Mouse (Mus musculus) forebrain, embryonic 11.5 days (tissue): ENCODE data around the gene Casd1. TPM values are rescaled to one million over a fixed set of nuclear protein-coding genes. Genes with fewer than 3 reads are reported as not detected.

Source experiments
- ATAC-seq: fragments of 200-750 bp; cut with Nextera tagmentation; replicated peaks from 2 replicates; pipeline ENCODE4 v1.8.0; 2017; ENCODE audit warnings: moderate TSS enrichment; ENCODE audit not compliant: low FRiP score
- DNase-seq: peaks from one replicate; pipeline ENCODE4 v3.0.0-alpha.2; 2017; ENCODE audit warnings: low spot score
- H3K27ac ChIP-seq: fragments of 300-500 bp; sonication (generic); 2 replicates; pipeline ENCODE4 v1.5.1; 2014; ENCODE audit warnings: low read depth, low read length
- H3K27me3 ChIP-seq: fragments of 300-500 bp; sonication (generic); 2 replicates; pipeline ENCODE4 v1.6.1; 2014; ENCODE audit warnings: mild to moderate bottlenecking, low read length, mixed read lengths; ENCODE audit not compliant: control insufficient read depth, insufficient read depth
- H3K36me3 ChIP-seq: fragments of 300-500 bp; sonication (generic); 2 replicates; pipeline ENCODE4 v1.6.1; 2014; ENCODE audit warnings: mild to moderate bottlenecking, low read length, moderate library complexity, mixed read lengths; ENCODE audit not compliant: control insufficient read depth, insufficient read depth
- H3K4me1 ChIP-seq: fragments of 300-500 bp; sonication (generic); replicated peaks from 2 replicates; pipeline ENCODE4 v1.6.1; 2014; ENCODE audit warnings: low read length, mixed read lengths; ENCODE audit not compliant: control insufficient read depth, insufficient read depth
- H3K4me2 ChIP-seq: fragments of 300-500 bp; sonication (generic); 2 replicates; pipeline ENCODE4 v1.6.1; 2014; ENCODE audit warnings: low read depth, mild to moderate bottlenecking, low read length, moderate library complexity, mixed read lengths; ENCODE audit not compliant: severe bottlenecking
- H3K4me3 ChIP-seq: fragments of 300-500 bp; sonication (generic); 2 replicates; pipeline ENCODE4 v1.5.1; 2014; ENCODE audit warnings: low read depth, low read length
- H3K9ac ChIP-seq: fragments of 300-500 bp; sonication (generic); 2 replicates; pipeline ENCODE4 v1.6.1; 2014; ENCODE audit warnings: low read length
- H3K9me3 ChIP-seq: fragments of 300-500 bp; sonication (generic); 2 replicates; pipeline ENCODE4 v1.6.1; 2016; ENCODE audit warnings: low read length, mixed read lengths; ENCODE audit not compliant: control insufficient read depth
- WGBS: fragments of 180-500 bp; shearing (Covaris S2); extraction: QIAGEN DNeasy Blood & Tissue Kit; methylation state at CpG from one replicate; pipeline ENCODE4 v1.1.7; 2014; 5-methylcytosine and 5-hydroxymethylcytosine counted together
- polyA plus RNA-seq: library from polyadenylated mRNA; unstranded; fragments of >200 nt; fragmentation: Nextera tagmentation; extraction: Ambion mirVana; gene quantifications from 2 replicates; pipeline ENCODE4 v1.2.1, GENCODE M21; 2014

The Casd1 gene
- polyA plus RNA-seq, 1 experiment from 2014 or later, result 42.1 TPM

- H3K4me2 ChIP-seq, result peak overlapping the region; percentile 93
- no peaks in the 10 kb centered on the region for H3K9me3 ChIP-seq
- 8% methylated on average over 24 of the region's 58 CpGs for WGBS
- H3K9ac ChIP-seq, result peak overlapping the region; percentile 95
- H3K27me3 ChIP-seq, result no peaks in the 10 kb centered on the region
- ATAC-seq (peak; percentile 52), DNase-seq (peak; percentile 72)
- H3K4me1 ChIP-seq, result peaks cover 8% of the 10 kb centered on the region
- peak overlapping the region; percentile 89 for H3K27ac ChIP-seq
- H3K4me3 ChIP-seq, result peak overlapping the region; percentile 75
- H3K36me3 ChIP-seq, result no peaks in the 10 kb centered on the region
Observed at GRCm38 (mm10) chr6:4601297-4601931, 775 bp downstream of the Casd1 start.

- Histone ChIP-seq H3K4me2 (peak overlapping the region; percentile 93), H3K9ac (peak overlapping the region; percentile 95; the same call in 1 of the 2 replicates), H3K4me1 (peaks cover 11% of the 10 kb centered on the region), H3K27ac (no peak overlapping the region; the same call in 1 of the 2 replicates), H3K36me3 (no peaks in the 10 kb centered on the region), H3K27me3 (no peaks in the 10 kb centered on the region), H3K9me3 (no peaks in the 10 kb centered on the region), H3K4me3 (peak overlapping the region; percentile 75)
- 63% methylated on average over 5 of the region's 5 CpGs for WGBS
- ATAC-seq (no peak), DNase-seq (no peak)
Observed at GRCm38 (mm10) chr6:4602012-4602411, 1.4 kb downstream of the Casd1 start.

DNA sequence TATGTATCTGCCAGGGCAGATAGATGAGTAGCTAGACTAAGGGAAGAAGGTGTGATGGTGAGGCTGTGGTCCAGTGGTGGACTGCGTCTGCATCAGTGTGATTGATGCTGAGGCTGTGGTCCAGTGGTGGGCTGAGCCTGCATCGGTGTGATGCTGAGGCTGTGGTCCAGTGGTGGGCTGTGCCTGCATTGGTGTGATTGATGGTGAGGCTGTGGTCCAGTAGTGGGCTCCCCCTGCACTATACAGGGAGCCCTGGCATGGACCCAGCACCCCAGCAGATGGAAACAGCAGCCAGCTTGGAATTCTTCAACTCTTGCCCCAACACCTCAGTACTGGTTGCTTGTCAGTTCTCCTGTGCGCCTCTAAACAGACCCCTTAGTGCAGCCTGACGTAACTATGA, 5.8 kb downstream of the Casd1 start:
- no peak overlapping the region for H3K27ac ChIP-seq
- DNase-seq (no peak), ATAC-seq (no peak)
- H3K4me1 ChIP-seq, result peaks cover 3% of the 10 kb centered on the region; the same call in 1 of the 2 replicates
- H3K9ac ChIP-seq, result no peak overlapping the region
- H3K9me3 ChIP-seq, result no peaks in the 10 kb centered on the region
- no peak overlapping the region for H3K4me3 ChIP-seq
- no peaks in the 10 kb centered on the region for H3K36me3 ChIP-seq
- WGBS, result 91% methylated on average over 4 of the region's 4 CpGs
- H3K27me3 ChIP-seq, result no peaks in the 10 kb centered on the region
- no peak overlapping the region for H3K4me2 ChIP-seq

DNA sequence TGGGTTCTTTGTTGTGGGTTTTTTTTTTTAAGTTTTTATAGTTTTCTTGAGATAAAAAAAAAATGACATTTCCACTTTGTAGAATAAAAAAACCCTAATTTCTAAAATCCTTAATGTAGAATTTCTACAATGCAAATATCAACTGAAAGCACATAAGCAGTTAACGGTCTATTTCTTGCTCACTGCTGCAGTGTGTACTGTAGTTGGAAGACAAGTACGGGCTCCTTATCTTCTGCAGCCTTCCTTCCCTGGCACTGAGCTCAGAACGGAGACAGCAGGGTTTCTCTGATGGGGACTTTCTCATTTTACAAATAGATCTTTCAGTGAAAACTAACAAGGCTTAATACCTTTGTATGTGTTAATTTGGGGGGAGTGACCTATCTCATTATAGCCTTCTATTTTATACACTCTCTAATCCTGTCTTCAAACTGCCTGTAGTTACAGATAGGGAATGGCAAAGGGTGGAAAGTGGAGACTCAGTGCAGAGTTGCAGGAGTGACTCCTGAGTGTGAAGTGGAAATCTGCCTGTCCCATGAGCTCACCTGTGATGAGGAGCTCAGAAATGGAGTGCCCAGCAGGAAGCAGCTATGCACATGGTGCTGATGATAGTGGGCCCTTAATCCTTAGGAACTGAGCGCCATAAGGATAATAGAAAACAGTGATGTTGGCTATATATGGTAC, 9.7 kb downstream of the Casd1 start:
- no peaks in the 10 kb centered on the region for H3K27me3 ChIP-seq
- 69% methylated on average over 4 of the region's 4 CpGs for WGBS
- no peak overlapping the region for H3K9ac ChIP-seq
- H3K4me2 ChIP-seq, result no peak overlapping the region
- peaks cover 3% of the 10 kb centered on the region; the same call in 1 of the 2 replicates for H3K4me1 ChIP-seq
- no peak overlapping the region for H3K4me3 ChIP-seq
- peaks cover 3% of the 10 kb centered on the region; the same call in 1 of the 2 replicates for H3K36me3 ChIP-seq
- no peak overlapping the region for H3K27ac ChIP-seq
- no peaks in the 10 kb centered on the region; the same call in 1 of the 2 replicates for H3K9me3 ChIP-seq
- ATAC-seq, result no peak
- no peak for DNase-seq

DNA sequence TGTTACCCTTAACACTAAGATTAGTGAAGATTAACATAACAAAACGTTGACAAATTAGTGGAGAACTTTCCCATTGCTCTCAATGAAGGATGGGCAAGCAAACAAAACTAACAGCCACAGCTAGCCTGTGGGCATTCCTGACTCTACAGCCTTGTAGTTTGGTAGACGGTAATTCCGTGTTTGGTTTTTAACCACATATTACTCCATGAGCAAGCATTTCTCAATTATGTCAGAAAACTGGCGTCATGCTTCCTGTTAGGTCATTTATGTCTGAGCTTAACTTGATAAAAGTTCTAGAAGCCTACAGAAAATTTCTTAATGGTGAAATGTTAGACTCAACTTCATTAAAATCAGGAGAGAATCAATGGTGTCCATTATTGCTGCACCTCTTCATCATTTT, 11.2 kb downstream of the Casd1 start:
- Histone ChIP-seq H3K4me3 (no peak overlapping the region), H3K4me1 (peaks cover 2% of the 10 kb centered on the region; the same call in 1 of the 2 replicates), H3K9ac (no peak overlapping the region), H3K27me3 (no peaks in the 10 kb centered on the region), H3K36me3 (peaks cover 3% of the 10 kb centered on the region; the same call in 1 of the 2 replicates), H3K4me2 (no peak overlapping the region), H3K9me3 (no peaks in the 10 kb centered on the region; the same call in 1 of the 2 replicates), H3K27ac (no peak overlapping the region)
- DNase-seq (no peak), ATAC-seq (no peak)
- WGBS, result 92% methylated on average over 4 of the region's 4 CpGs

DNA sequence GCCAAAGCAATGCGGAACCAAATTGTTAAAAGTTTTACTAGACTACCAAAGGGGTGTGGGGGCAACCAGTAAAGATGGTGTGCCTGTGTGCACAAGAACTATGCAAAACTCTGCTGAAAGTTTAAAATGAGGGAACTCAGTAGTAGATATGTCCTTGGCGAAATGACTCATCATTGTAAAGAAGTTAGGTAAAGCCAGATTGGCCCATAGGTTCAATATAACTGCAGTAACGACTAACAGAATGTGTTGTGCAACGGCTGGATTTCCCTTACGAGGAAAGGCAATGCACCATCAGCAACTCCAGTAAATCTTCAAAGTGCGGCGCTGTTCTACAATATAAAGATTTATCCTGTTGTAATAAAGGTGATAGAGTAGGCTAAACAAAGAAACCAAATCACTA, 11.8 kb downstream of the Casd1 start:
- no peak overlapping the region for H3K4me2 ChIP-seq
- DNase-seq (no peak), ATAC-seq (no peak)
- 93% methylated on average over 7 of the region's 7 CpGs for WGBS
- no peak overlapping the region for H3K4me3 ChIP-seq
- H3K27ac ChIP-seq, result no peak overlapping the region
- no peak overlapping the region for H3K9ac ChIP-seq
- no peaks in the 10 kb centered on the region for H3K4me1 ChIP-seq
- H3K27me3 ChIP-seq, result no peaks in the 10 kb centered on the region
- peaks cover 3% of the 10 kb centered on the region; the same call in 1 of the 2 replicates for H3K36me3 ChIP-seq
- H3K9me3 ChIP-seq, result no peaks in the 10 kb centered on the region; the same call in 1 of the 2 replicates

DNA sequence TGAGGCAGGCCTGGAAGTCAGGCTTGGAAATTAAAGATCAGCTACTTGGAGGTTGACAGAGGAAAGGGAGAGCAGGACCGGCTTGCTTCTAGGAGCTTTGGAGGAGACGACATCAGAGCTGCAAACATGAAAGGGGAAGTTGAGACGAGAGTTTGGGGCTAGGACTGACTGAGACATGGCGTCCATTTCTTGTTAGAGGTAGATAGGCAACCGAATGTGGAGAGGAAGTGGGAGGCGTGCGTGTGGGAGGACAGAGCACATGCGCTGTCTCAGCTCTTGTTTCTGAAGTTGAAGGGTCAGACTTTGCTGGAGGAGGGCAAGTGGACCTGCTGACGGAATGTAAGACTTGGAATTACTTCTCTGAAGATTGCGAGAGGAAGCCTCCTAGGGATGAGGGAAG, 17.3 kb downstream of the Casd1 start:
- Histone ChIP-seq H3K27me3 (no peaks in the 10 kb centered on the region), H3K27ac (no peak overlapping the region), H3K4me2 (no peak overlapping the region), H3K9me3 (no peaks in the 10 kb centered on the region; the same call in 1 of the 2 replicates), H3K4me3 (no peak overlapping the region), H3K4me1 (no peaks in the 10 kb centered on the region), H3K36me3 (peaks cover 3% of the 10 kb centered on the region; the same call in 1 of the 2 replicates), H3K9ac (no peak overlapping the region)
- 90% methylated on average over 10 of the region's 10 CpGs for WGBS
- ATAC-seq (no peak), DNase-seq (no peak)

DNA sequence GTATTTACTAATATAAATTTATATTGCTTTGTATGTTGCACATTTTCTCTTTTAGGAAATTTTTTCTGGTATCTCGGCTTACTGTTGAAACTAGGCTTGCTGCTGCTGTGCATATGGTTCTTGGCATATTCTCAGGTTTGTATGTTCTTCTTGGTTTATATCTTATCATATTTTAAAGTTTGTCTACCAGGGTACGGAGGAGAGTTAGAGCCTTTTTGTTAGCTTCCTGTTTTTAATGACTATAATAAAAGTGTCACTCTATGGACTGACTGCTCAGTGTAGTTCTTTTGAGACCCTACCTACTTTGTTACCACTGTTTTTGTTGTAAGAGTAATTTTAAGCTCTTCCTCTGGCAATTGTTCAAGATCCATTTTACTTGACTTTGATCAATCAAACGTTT, 30.8 kb downstream of the Casd1 start:
- 68% methylated on average over 3 of the region's 3 CpGs for WGBS
- no peak for ATAC-seq

More for the DNA sequence above, 30.8 kb downstream of the Casd1 start:
- Histone ChIP-seq H3K4me3 (no peak overlapping the region), H3K4me2 (no peak overlapping the region), H3K4me1 (0 out of 2 replicates have a peak, but pooled peaks cover 2% of the 10 kb centered on the region), H3K27ac (no peak overlapping the region), H3K27me3 (no peaks in the 10 kb centered on the region), H3K9me3 (no peaks in the 10 kb centered on the region), H3K9ac (no peak overlapping the region), H3K36me3 (no peaks in the 10 kb centered on the region)
- no peak for DNase-seq
